Mouse (Mus musculus) bone marrow, adult 2 months (tissue): ENCODE data around the gene Srp9. TPM values are rescaled to one million over a fixed set of nuclear protein-coding genes. Genes with fewer than 3 reads are reported as not detected.
A peak's percentile ranks its signal among the peaks of the same experiment; 100 is the strongest.

Experiments
- H3K27ac ChIP-seq: fragments of 200-500 bp; 2 replicates; pipeline ENCODE4 v1.5.1; 2012; ENCODE audit warnings: low read depth, mild to moderate bottlenecking, control low read depth, inconsistent platforms, low read length; ENCODE audit not compliant: control insufficient read depth, poor library complexity, insufficient read depth
- H3K4me1 ChIP-seq: fragments of 200-500 bp; 2 replicates; pipeline ENCODE4 v1.6.1; 2011; ENCODE audit warnings: low read length; ENCODE audit not compliant: control insufficient read depth, insufficient read depth
- H3K4me3 ChIP-seq: fragments of 200-500 bp; replicated peaks from 2 replicates; pipeline ENCODE3; 2011; ENCODE audit warnings: mild to moderate bottlenecking, low read depth, low read length, control low read depth; ENCODE audit not compliant: control insufficient read depth
- CTCF ChIP-seq: fragments of 200-500 bp; IDR thresholded peaks from 2 replicates; pipeline ENCODE4 v1.5.1; 2011; ENCODE audit warnings: low read length, control low read depth; ENCODE audit not compliant: control insufficient read depth, insufficient read depth
- POLR2A ChIP-seq: fragments of 200-500 bp; IDR thresholded peaks from 2 replicates; pipeline ENCODE4 v1.6.1; 2011; ENCODE audit warnings: low read depth, mild to moderate bottlenecking, control low read depth, low read length, borderline replicate concordance; ENCODE audit not compliant: control insufficient read depth
- WGBS: fragments of 180-500 bp; shearing (Covaris S2); methylation state at CpG from one replicate; pipeline ENCODE4 v1.1.7; 2018; 5-methylcytosine and 5-hydroxymethylcytosine counted together
- polyA plus RNA-seq: library from polyadenylated mRNA; stranded (reverse); fragments of >200 nt; gene quantifications from 2 replicates; pipeline ENCODE4 v1.2.4, GENCODE M21; 2011; ENCODE audit warnings: low replicate concordance; ENCODE audit not compliant: missing spikeins, insufficient read depth, insufficient read length

The Srp9 gene
- polyA plus RNA-seq, 1 experiment, result 72.7 TPM

GRCm38 (mm10) chr1:182122413-182122812 lies 2.1 kb upstream of the Srp9 start:
- no peaks in the 10 kb centered on the region; the same call in 1 of the 2 replicates for H3K4me1 ChIP-seq
- no peak for TF ChIP-seq CTCF
- no peak for TF ChIP-seq POLR2A
- WGBS, result 77% methylated on average over 4 of the region's 4 CpGs
- H3K27ac ChIP-seq, result no peak overlapping the region
- no peak overlapping the region for H3K4me3 ChIP-seq

- no peaks in the 10 kb centered on the region; the same call in 1 of the 2 replicates for H3K4me1 ChIP-seq
- H3K4me3 ChIP-seq, result peak overlapping the region; percentile 94
- no peak for TF ChIP-seq CTCF
- TF ChIP-seq POLR2A, result peak; percentile 70; the same call in 1 of the 2 replicates
- peak overlapping the region; percentile 87 for H3K27ac ChIP-seq
- WGBS, result under 1% methylated on average over 33 of the region's 33 CpGs
Measured at GRCm38 (mm10) chr1:182124924-182125368, 409 bp downstream of the Srp9 start.

- peaks cover 1% of the 10 kb centered on the region; the same call in 1 of the 2 replicates for H3K4me1 ChIP-seq
- no peak overlapping the region for H3K27ac ChIP-seq
- no peak overlapping the region for H3K4me3 ChIP-seq
- WGBS, result 60% methylated on average over 2 of the region's 2 CpGs
- TF ChIP-seq CTCF (peak; percentile 82), POLR2A (no peak)
Measured at GRCm38 (mm10) chr1:182130830-182131229, 6.3 kb downstream of the Srp9 start.

- Histone ChIP-seq H3K4me3 (no peak overlapping the region), H3K4me1 (no peaks in the 10 kb centered on the region), H3K27ac (no peak overlapping the region)
- WGBS, result 68% methylated on average over 28 of the region's 28 CpGs
- TF ChIP-seq CTCF, result no peak
- no peak for TF ChIP-seq POLR2A
Measured at GRCm38 (mm10) chr1:182137204-182138125, 12.9 kb downstream of the Srp9 start.

GRCm38 (mm10) chr1:182138172-182138571 lies 13.6 kb downstream of the Srp9 start:
- TF ChIP-seq POLR2A, result no peak
- TF ChIP-seq CTCF, result no peak
- no peak overlapping the region for H3K4me3 ChIP-seq
- H3K27ac ChIP-seq, result no peak overlapping the region
- no peaks in the 10 kb centered on the region for H3K4me1 ChIP-seq
- 76% methylated on average over 8 of the region's 8 CpGs for WGBS

- Histone ChIP-seq H3K27ac (no peak overlapping the region), H3K4me1 (no peaks in the 10 kb centered on the region), H3K4me3 (no peak overlapping the region)
- WGBS, result 47% methylated on average over 9 of the region's 9 CpGs
- no peak for TF ChIP-seq CTCF
- TF ChIP-seq POLR2A, result no peak
Measured at GRCm38 (mm10) chr1:182139937-182140336, 15.4 kb downstream of the Srp9 start.

GRCm38 (mm10) chr1:182140370-182140769 lies 15.8 kb downstream of the Srp9 start:
- Histone ChIP-seq H3K27ac (no peak overlapping the region), H3K4me3 (no peak overlapping the region), H3K4me1 (no peaks in the 10 kb centered on the region)
- TF ChIP-seq CTCF, result peak; percentile 85
- no peak for TF ChIP-seq POLR2A
- WGBS, result 5% methylated on average over 6 of the region's 6 CpGs

- H3K4me1 ChIP-seq, result no peaks in the 10 kb centered on the region
- H3K27ac ChIP-seq, result no peak overlapping the region
- 87% methylated on average over 13 of the region's 13 CpGs for WGBS
- H3K4me3 ChIP-seq, result no peak overlapping the region
- no peak for TF ChIP-seq POLR2A
- no peak for TF ChIP-seq CTCF
Measured at GRCm38 (mm10) chr1:182142725-182143124, 18.2 kb downstream of the Srp9 start.
